Mouse (Mus musculus): Measurements from ENCODE around the gene Zfp605. TPM values are rescaled to one million over a fixed set of nuclear protein-coding genes. Genes with fewer than 3 reads are reported as not detected.
"Not testable (repeated sequence)": the region's sequence is repeated elsewhere in the genome, so short reads cannot be mapped to it uniquely, and the experiment has no call there.

Zfp605 gene
- polyA plus RNA-seq (2014; fragmentation: Nextera tagmentation; extraction: Ambion mirVana): 1.8 and 2.9 TPM in 2 replicates

GRCm38 (mm10) chr5:110109991-110110441 lies at the start of gene Zfp605:
Gene Zfp605 (plus strand): TSS chr5:110110092.
- H3K27me3 ChIP-seq (ENCODE audit: control insufficient read depth, insufficient read depth, low read length): no peaks in the 10 kb centered on the region
- H3K4me2 ChIP-seq: peak within 1 kb of the TSS; percentile 65
- peak within 1 kb of the TSS; percentile 80 for H3K27ac ChIP-seq (ENCODE audit: low read depth, low read length)
- peaks cover 16% of the 10 kb centered on the region for H3K36me3 ChIP-seq (ENCODE audit: control insufficient read depth, insufficient read depth, low read length)
- WGBS (ENCODE audit: insufficient replicate concordance): under 1% methylated on average over 12 of the region's 12 CpGs
- peaks cover 8% of the 10 kb centered on the region for H3K4me1 ChIP-seq (ENCODE audit: control insufficient read depth, insufficient read depth, low read length)
- no peaks in the 10 kb centered on the region for H3K9me3 ChIP-seq (replicated peaks; ENCODE audit: control insufficient read depth, low read length)
- peak; percentile 29 for ATAC-seq (replicated peaks; ENCODE audit: insufficient number of reproducible peaks, low FRiP score, low TSS enrichment)
- H3K4me3 ChIP-seq (ENCODE audit: low read depth, low read length): peak within 1 kb of the TSS; percentile 70
- peak within 1 kb of the TSS; percentile 75 for H3K9ac ChIP-seq (ENCODE audit: low read depth, low read length)

GRCm38 (mm10) chr5:110072413-110072812 lies 37.5 kb upstream of the Zfp605 start, which contains the start of gene Gm17655:
Gene Gm17655 (minus strand): TSS chr5:110072513.
- not testable (repeated sequence) for H3K27ac ChIP-seq (ENCODE audit: low read depth, low read length); H3K4me1 ChIP-seq (ENCODE audit: control insufficient read depth, insufficient read depth, low read length); H3K27me3 ChIP-seq (ENCODE audit: control insufficient read depth, insufficient read depth, low read length); H3K36me3 ChIP-seq (ENCODE audit: control insufficient read depth, insufficient read depth, low read length); H3K4me2 ChIP-seq; H3K9ac ChIP-seq (ENCODE audit: low read depth, low read length); ATAC-seq (replicated peaks; ENCODE audit: insufficient number of reproducible peaks, low FRiP score, low TSS enrichment); H3K9me3 ChIP-seq (replicated peaks; ENCODE audit: control insufficient read depth, low read length); H3K4me3 ChIP-seq (ENCODE audit: low read depth, low read length)
- 85% methylated on average over 2 of the region's 2 CpGs for WGBS (ENCODE audit: insufficient replicate concordance)

GRCm38 (mm10) chr5:110082961-110083360 lies 26.9 kb upstream of the Zfp605 start:
- Histone ChIP-seq H3K4me2 (no peak overlapping the region), H3K27me3 (ENCODE audit: control insufficient read depth, insufficient read depth, low read length) (no peaks in the 10 kb centered on the region), H3K4me3 (ENCODE audit: low read depth, low read length) (no peak overlapping the region), H3K27ac (ENCODE audit: low read depth, low read length) (no peak overlapping the region), H3K9me3 (replicated peaks; ENCODE audit: control insufficient read depth, low read length) (0 out of 2 replicates have a peak, but pooled peaks cover 5% of the 10 kb centered on the region), H3K4me1 (ENCODE audit: control insufficient read depth, insufficient read depth, low read length) (no peaks in the 10 kb centered on the region), H3K36me3 (ENCODE audit: control insufficient read depth, insufficient read depth, low read length) (no peaks in the 10 kb centered on the region), H3K9ac (ENCODE audit: low read depth, low read length) (no peak overlapping the region)
- ATAC-seq (replicated peaks; ENCODE audit: insufficient number of reproducible peaks, low FRiP score, low TSS enrichment): no peak
- WGBS (ENCODE audit: insufficient replicate concordance): 70% methylated on average over 4 of the region's 4 CpGs

- Histone ChIP-seq H3K4me2 (peak overlapping the region; percentile 27), H3K4me1 (ENCODE audit: control insufficient read depth, insufficient read depth, low read length) (no peaks in the 10 kb centered on the region), H3K27ac (ENCODE audit: low read depth, low read length) (no peak overlapping the region), H3K9ac (ENCODE audit: low read depth, low read length) (no peak overlapping the region), H3K4me3 (ENCODE audit: low read depth, low read length) (peak overlapping the region; percentile 12; the same call in 1 of the 2 replicates), H3K9me3 (replicated peaks; ENCODE audit: control insufficient read depth, low read length) (no peaks in the 10 kb centered on the region), H3K27me3 (ENCODE audit: control insufficient read depth, insufficient read depth, low read length) (no peaks in the 10 kb centered on the region), H3K36me3 (ENCODE audit: control insufficient read depth, insufficient read depth, low read length) (no peaks in the 10 kb centered on the region)
- WGBS (ENCODE audit: insufficient replicate concordance): 19% methylated on average over 14 of the region's 14 CpGs
- 0 out of 2 replicates have a peak, but pooled peaks have one; percentile 31 for ATAC-seq (replicated peaks; ENCODE audit: insufficient number of reproducible peaks, low FRiP score, low TSS enrichment)
Observed at GRCm38 (mm10) chr5:110086161-110086866, 23.6 kb upstream of the Zfp605 start.

GRCm38 (mm10) chr5:110091546-110091945 lies 18.3 kb upstream of the Zfp605 start:
- H3K36me3 ChIP-seq (ENCODE audit: control insufficient read depth, insufficient read depth, low read length): no peaks in the 10 kb centered on the region
- no peak overlapping the region for H3K4me3 ChIP-seq (ENCODE audit: low read depth, low read length)
- no peak overlapping the region for H3K9ac ChIP-seq (ENCODE audit: low read depth, low read length)
- no peaks in the 10 kb centered on the region for H3K27me3 ChIP-seq (ENCODE audit: control insufficient read depth, insufficient read depth, low read length)
- H3K4me2 ChIP-seq: no peak overlapping the region
- H3K4me1 ChIP-seq (ENCODE audit: control insufficient read depth, insufficient read depth, low read length): no peaks in the 10 kb centered on the region
- no peak for ATAC-seq (replicated peaks; ENCODE audit: insufficient number of reproducible peaks, low FRiP score, low TSS enrichment)
- WGBS (ENCODE audit: insufficient replicate concordance): 62% methylated on average over 2 of the region's 2 CpGs
- no peaks in the 10 kb centered on the region for H3K9me3 ChIP-seq (replicated peaks; ENCODE audit: control insufficient read depth, low read length)
- no peak overlapping the region for H3K27ac ChIP-seq (ENCODE audit: low read depth, low read length)

- peak within 1 kb of the TSS; percentile 68 for H3K9ac ChIP-seq (ENCODE audit: low read depth, low read length)
- WGBS (ENCODE audit: insufficient replicate concordance): 2% methylated on average over 21 of the region's 25 CpGs
- no peaks in the 10 kb centered on the region for H3K4me1 ChIP-seq (ENCODE audit: control insufficient read depth, insufficient read depth, low read length)
- no peaks in the 10 kb centered on the region for H3K9me3 ChIP-seq (replicated peaks; ENCODE audit: control insufficient read depth, low read length)
- peak; percentile 98 for ATAC-seq (replicated peaks; ENCODE audit: insufficient number of reproducible peaks, low FRiP score, low TSS enrichment)
- no peaks in the 10 kb centered on the region for H3K27me3 ChIP-seq (ENCODE audit: control insufficient read depth, insufficient read depth, low read length)
- no peak within 1 kb of the TSS; the same call in 1 of the 2 replicates for H3K27ac ChIP-seq (ENCODE audit: low read depth, low read length)
- no peaks in the 10 kb centered on the region for H3K36me3 ChIP-seq (ENCODE audit: control insufficient read depth, insufficient read depth, low read length)
- H3K4me2 ChIP-seq: peak within 1 kb of the TSS; percentile 81
- H3K4me3 ChIP-seq (ENCODE audit: low read depth, low read length): peak within 1 kb of the TSS; percentile 50
Observed at GRCm38 (mm10) chr5:110094030-110094846, 15.7 kb upstream of the Zfp605 start, which contains the start of gene Gm35315. Gene Gm35315 (minus strand): TSS chr5:110094420.

- Histone ChIP-seq H3K9me3 (replicated peaks; ENCODE audit: control insufficient read depth, low read length) (no peaks in the 10 kb centered on the region), H3K27ac (ENCODE audit: low read depth, low read length) (no peak overlapping the region; the same call in 1 of the 2 replicates), H3K4me3 (ENCODE audit: low read depth, low read length) (peak overlapping the region; percentile 50), H3K27me3 (ENCODE audit: control insufficient read depth, insufficient read depth, low read length) (no peaks in the 10 kb centered on the region), H3K4me2 (peak overlapping the region; percentile 81), H3K9ac (ENCODE audit: low read depth, low read length) (peak overlapping the region; percentile 68), H3K4me1 (ENCODE audit: control insufficient read depth, insufficient read depth, low read length) (no peaks in the 10 kb centered on the region), H3K36me3 (ENCODE audit: control insufficient read depth, insufficient read depth, low read length) (no peaks in the 10 kb centered on the region)
- 5% methylated on average over 4 of the region's 4 CpGs for WGBS (ENCODE audit: insufficient replicate concordance)
- no peak for ATAC-seq (replicated peaks; ENCODE audit: insufficient number of reproducible peaks, low FRiP score, low TSS enrichment)
Observed at GRCm38 (mm10) chr5:110094847-110095213, 15.1 kb upstream of the Zfp605 start.

GRCm38 (mm10) chr5:110098991-110099477 lies 10.9 kb upstream of the Zfp605 start:
- Histone ChIP-seq H3K4me2 (no peak overlapping the region), H3K27ac (ENCODE audit: low read depth, low read length) (no peak overlapping the region), H3K9me3 (replicated peaks; ENCODE audit: control insufficient read depth, low read length) (no peaks in the 10 kb centered on the region), H3K4me1 (ENCODE audit: control insufficient read depth, insufficient read depth, low read length) (peaks cover 7% of the 10 kb centered on the region), H3K36me3 (ENCODE audit: control insufficient read depth, insufficient read depth, low read length) (peaks cover 12% of the 10 kb centered on the region), H3K4me3 (ENCODE audit: low read depth, low read length) (no peak overlapping the region), H3K9ac (ENCODE audit: low read depth, low read length) (no peak overlapping the region), H3K27me3 (ENCODE audit: control insufficient read depth, insufficient read depth, low read length) (peaks cover 7% of the 10 kb centered on the region; the same call in 1 of the 2 replicates)
- no peak for ATAC-seq (replicated peaks; ENCODE audit: insufficient number of reproducible peaks, low FRiP score, low TSS enrichment)
- WGBS (ENCODE audit: insufficient replicate concordance): 59% methylated on average over 1 of the region's 1 CpGs

Measured in heart, embryonic 11.5 days (tissue).